Mouse (Mus musculus): Measurements from ENCODE around the gene Nhej1.

Gene Nhej1

GRCm38 (mm10) chr1:75125418-75125817 is 418 bp upstream of the Nhej1 start:
- in situ Hi-C loops (cut with MboI): no loop called here

DNA sequence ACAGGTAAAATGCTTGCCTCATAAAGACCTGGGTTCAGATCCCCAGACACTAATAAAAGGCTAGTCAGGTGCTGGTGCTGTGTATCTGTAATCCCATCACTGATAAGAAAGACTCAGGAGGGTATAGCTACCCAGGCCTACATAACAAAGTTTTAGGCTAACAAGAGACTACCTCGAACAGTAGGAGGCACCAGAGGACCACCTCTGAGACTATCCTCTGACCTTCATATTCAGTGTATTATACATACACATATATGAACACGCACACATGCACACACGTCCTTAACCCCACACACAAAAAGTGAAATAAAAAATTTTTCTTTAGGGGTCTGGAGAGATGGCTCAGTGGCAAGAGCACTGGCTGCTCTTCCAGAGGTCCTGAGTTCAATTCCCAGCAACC is 2.8 kb downstream of the Nhej1 start:
- in situ Hi-C loops (cut with MboI): no loop called here

DNA sequence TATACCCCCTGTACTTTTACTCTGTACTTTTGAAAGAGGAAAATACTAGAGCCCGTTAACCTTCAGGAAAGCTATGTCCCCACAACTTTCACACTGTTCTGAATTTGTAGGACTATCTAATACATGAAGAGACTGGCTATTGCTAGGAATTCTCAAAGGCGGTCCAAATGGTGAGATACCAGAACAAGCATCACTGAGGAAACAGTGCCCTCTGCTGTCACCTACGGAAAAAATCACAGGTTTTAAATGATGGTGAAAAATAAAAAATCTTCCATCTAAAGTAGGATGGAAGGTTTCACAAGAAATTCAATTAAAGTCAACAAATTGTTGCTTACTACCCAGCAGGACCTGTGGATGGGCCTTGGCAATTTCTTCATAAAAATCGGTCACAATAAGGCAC is 72.9 kb downstream of the Nhej1 start:
- in situ Hi-C loops (cut with MboI): no loop called here

- in situ Hi-C loops (cut with MboI): no loop called here
Measured at GRCm38 (mm10) chr1:75051428-75051827, 73.6 kb downstream of the Nhej1 start.

- in situ Hi-C loops (cut with MboI): no loop called here
Measured at GRCm38 (mm10) chr1:75048571-75048970, 76.4 kb downstream of the Nhej1 start.

- in situ Hi-C loops (cut with MboI): no loop called here
Measured at GRCm38 (mm10) chr1:75048041-75048440, 77.0 kb downstream of the Nhej1 start.

DNA sequence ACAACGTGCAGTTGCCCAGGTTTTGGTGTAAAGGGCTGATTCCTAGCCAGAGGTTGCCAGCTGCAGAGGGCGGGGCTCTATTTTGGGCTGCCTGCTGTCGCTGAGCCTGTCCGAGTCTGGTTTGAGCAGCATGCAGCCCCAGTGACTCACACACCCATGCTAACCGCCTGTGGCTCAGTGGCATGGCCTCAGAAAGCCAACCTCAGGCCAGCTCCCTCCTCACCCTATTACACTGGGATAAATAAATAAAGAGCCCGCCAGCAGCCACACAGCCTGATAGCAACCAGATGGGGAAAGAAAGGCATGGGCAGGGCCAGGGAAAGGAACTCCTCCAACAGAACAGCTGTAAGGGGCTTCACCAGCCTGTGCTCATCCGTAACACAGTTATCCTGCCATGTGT is 84.6 kb downstream of the Nhej1 start:
- in situ Hi-C loops (cut with MboI): no loop called here

GRCm38 (mm10) chr1:75032041-75032440 is 93.0 kb downstream of the Nhej1 start:
- in situ Hi-C loops (cut with MboI): no loop called here

DNA sequence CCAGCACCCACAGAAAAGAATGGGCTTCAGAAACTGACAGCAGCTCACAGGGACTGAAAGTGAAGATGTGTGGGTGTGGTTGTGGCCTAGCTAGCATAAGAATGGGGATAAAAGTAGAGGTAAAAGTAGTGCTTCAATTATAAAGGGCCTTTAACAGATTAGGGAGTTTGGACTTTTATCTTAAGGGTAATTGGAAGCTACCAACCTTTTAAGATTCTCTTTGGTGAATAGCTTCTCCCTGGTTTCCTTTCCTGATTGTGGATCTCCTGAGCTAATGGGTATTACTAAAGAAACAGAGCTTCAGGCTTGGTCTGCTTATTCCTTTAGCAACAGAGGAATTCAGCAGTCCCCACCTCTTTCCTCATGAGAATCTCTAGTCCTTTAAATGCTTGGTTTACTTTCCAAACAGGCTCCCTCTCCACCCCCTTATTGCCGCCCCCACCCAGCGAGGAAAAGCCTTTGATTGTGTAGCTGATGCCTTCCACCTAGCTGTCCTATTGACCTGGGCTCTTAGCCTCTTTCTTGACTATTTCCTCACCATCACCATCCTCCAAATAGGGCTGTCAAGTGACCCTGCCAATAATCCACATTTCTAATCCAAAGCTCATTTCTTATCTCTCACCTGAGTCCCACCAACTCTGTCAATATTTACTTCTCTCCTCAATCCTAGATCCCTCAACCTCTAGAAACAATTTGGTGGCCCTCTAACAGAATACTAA is 97.8 kb downstream of the Nhej1 start:
- in situ Hi-C loops (cut with MboI): no loop called here

DNA sequence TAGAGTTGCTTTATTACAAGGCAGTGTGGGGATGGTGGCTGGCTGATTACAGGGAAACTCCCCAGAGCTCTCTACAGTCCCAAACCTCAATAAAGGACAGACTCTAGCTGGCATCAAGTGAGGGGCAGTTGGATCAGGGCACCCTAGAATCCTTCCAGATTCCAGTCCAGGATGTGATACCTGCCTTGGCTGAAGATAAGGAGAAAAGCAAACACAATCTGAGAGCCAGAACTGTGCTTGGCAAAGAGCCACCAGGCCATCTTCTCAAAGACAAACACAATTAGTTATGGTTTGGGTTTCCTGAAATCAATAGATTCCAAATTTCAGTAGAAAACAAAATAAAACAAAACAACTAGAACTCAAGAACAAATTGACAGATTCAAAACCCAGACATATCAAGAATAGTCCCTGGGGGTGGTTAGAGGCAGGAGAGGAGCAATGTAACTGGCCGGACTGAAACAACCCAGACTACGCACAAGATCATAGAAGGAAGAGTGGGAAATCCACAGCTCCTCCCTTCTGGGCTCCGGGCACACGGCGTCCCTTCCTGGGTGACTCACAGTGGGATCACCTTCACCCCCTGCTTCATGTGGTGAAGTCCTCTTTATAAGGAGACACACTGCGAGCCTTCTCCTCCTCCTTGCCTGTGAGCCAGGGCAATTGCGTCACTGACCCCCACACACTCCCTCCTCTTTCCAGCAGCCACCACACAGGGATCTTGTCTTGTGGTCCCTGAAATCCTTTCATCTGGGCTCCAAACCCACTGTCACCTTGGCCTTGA is 100.4 kb downstream of the Nhej1 start:
- in situ Hi-C loops (cut with MboI): no loop called here

DNA sequence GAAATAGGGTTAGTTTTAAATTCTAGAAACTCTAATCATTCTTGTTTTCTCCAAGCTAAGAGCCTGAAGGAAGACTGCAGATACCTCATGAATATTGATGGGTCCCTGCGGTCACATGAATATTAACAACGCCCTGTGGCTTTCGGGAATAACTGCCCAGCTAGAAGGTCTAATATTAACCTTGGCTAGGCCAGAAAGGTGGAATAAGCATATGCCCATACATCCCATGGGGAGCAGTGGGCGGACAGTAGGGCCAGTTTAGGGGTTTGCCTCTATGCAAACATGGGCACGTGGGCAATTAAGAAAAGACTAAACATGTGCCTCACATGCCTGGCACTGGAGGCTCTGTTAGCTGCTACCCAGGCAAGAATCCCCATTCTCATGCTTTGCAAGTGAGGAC is 102.8 kb downstream of the Nhej1 start:
- in situ Hi-C loops (cut with MboI): no loop called here

DNA sequence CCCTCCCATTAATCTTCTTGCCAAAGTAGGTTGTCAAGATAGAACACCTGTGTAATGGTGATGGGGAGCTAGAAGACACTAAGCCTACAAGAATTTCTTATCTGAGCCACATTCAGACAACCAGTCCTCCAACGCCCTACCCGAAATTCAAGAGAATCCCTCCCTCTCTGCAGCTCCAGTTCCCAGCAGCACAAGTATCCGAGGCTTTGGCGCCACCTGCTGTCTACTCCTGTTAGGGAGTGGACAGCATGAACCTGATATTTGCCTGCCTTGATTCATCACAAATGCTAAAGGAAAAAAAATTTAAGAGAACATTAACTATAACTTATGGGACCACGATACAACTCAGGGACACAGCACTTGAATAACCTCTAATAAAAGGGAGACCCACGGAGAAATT is 108.2 kb downstream of the Nhej1 start:
- in situ Hi-C loops (cut with MboI): no loop called here

- in situ Hi-C loops (cut with MboI): no loop called here
Measured at GRCm38 (mm10) chr1:75015551-75016265, 109.3 kb downstream of the Nhej1 start.

GRCm38 (mm10) chr1:75014210-75014845 is 110.7 kb downstream of the Nhej1 start:
- in situ Hi-C loops (cut with MboI): no loop called here

GRCm38 (mm10) chr1:75010817-75011216 is 114.2 kb downstream of the Nhej1 start:
- in situ Hi-C loops (cut with MboI): no loop called here

GRCm38 (mm10) chr1:75010203-75010602 is 114.8 kb downstream of the Nhej1 start:
- in situ Hi-C loops (cut with MboI): no loop called here

GRCm38 (mm10) chr1:75006016-75006415 is 119.0 kb downstream of the Nhej1 start:
- in situ Hi-C loops (cut with MboI): no loop called here

- in situ Hi-C loops (cut with MboI): no loop called here
Measured at GRCm38 (mm10) chr1:75001183-75001582, 123.8 kb downstream of the Nhej1 start.

- in situ Hi-C loops (cut with MboI): no loop called here
Measured at GRCm38 (mm10) chr1:75000496-75000895, 124.5 kb downstream of the Nhej1 start.

- in situ Hi-C loops (cut with MboI): no loop called here
Measured at GRCm38 (mm10) chr1:74999173-74999572, 125.8 kb downstream of the Nhej1 start.

DNA sequence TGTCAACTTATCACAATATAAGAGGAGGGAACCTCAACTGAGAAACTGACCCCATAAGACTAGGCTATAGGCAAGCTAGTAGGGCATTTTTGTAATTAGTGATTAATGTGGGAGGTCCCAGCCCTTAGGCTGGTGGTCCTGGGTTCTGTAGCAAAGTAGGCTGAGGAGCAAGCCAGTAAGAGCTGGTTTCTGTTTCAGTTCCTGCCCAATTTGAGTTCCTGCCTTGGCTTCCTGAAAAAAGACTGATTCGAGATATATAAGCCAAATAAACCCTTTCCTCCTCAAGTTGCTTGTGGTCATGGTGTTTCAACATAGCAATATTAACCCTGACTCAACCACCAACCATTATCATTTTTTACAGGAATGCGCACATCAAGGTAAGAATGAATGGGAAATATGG is 127.8 kb downstream of the Nhej1 start:
- in situ Hi-C loops (cut with MboI): no loop called here

DNA sequence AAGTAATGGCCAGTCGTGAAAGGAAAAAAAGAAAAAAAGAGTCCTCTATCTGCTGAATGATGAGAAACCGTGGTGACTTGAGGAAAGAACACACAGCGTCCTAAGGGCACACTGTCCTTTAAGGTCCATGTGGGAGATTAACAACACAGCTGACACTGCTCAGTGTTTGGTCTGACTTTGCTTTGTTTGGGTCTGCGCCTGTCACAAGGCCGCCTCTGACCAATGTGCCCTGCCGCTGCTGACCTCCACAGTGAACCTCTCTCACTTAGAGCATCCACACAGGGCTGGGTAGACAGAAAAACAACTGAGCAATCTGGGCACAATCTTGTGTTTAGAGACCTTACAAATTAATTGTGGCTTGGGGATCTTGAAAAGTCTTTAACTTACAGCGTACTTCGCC is 148.0 kb downstream of the Nhej1 start:
- in situ Hi-C loops (cut with MboI): no loop called here

Data from mature B cell (primary cell).